Mouse (Mus musculus) erythroblast, embryonic 14.5 days (primary cell): Measurements from ENCODE around the gene Psmb5.

Experiments used
- GATA1 ChIP-seq: IDR thresholded peaks from 2 replicates; pipeline ENCODE4 v1.6.1; 2012; ENCODE audit warnings: low read length, inconsistent platforms, mixed read lengths
- TAL1 ChIP-seq: IDR thresholded peaks from 3 replicates; pipeline ENCODE4 v1.6.1; 2012; ENCODE audit warnings: low read length, inconsistent platforms, mixed read lengths

DNA sequence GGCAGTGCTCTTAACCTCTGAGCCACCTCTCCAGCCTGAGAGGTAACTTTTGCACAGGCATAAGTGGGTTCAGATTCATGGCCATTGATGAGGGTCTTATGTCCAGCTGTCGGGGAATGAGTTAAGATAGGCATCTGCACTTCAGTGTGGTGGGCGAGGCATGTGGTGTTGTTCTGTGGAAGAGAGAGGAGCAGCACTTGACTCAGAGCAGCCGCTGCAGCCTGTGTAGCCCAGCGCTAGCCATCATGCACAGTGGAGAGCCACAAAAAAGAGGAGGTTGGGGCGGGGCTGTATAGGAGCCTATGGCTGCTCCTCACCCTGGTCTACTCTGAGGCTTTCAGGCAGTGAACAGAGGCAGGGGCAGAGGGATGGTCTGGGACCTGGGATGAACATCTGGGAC, 10.3 kb upstream of the Psmb5 start:
- no peak for TF ChIP-seq GATA1
- no peak for TF ChIP-seq TAL1
